Mouse (Mus musculus): Measurements from ENCODE around the gene Aig1.

DNA sequence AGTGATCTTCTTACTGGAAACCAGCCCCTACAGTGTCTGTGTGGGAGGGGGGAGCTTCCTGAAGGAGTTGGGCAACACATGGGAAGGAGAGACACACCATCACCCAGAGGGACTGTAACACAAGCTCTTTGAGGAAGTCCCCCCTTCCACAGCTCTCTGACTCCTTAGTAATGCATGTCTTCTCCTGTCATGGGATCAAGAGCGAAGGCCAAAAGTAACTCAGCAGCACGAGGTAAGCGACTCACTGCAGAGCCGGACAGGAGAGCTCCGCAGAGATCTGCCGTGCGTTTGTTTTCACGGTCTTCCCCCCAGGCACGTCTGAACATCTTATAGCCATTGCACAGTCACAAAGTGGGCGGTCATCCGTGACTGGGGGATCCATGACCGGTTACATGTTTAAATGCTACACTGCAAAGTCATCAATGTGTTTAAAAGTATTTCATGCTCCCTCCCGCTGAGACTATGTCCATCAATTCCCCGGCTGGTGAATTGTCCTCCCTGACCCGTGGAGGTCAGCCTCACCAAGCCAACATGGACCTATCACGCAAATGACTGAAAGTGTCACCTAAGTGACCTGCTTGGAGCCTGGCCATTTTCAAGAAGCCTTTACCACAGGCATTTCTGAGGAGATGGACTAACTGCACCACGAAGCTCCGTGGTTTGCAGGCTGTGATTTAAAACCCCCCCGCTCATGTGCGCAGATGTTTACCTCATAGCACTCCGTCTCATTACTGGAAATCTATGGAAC is 30.9 kb downstream of the Aig1 start:
- TF ChIP-seq GATA1 (IDR thresholded peaks at IDR 0.05; ENCODE audit: low read depth, low read length) (no peak), CTCF (IDR thresholded peaks at IDR 0.05 in 2 of 3, conservative IDR thresholded peaks at IDR 0.05 in 1 of 3; ENCODE audit: control insufficient read depth in 1 of 3, insufficient read depth in 1 of 3, low read depth in 2 of 3, low read length in 3 of 3, poor library complexity in 1 of 3, severe bottlenecking in 1 of 3) (no peak), BHLHE40 (IDR thresholded peaks at IDR 0.05; ENCODE audit: borderline replicate concordance, low read depth, low read length) (no peak), UBTF (IDR thresholded peaks at IDR 0.05; ENCODE audit: borderline replicate concordance, insufficient read depth, low read depth, low read length) (no peak), TCF12 (IDR thresholded peaks at IDR 0.05; ENCODE audit: low read depth, low read length) (no peak), EP300 (IDR thresholded peaks at IDR 0.05; ENCODE audit: low read depth in 1 of 2, low read length in 2 of 2) (no peak), TAL1 (IDR thresholded peaks at IDR 0.05; ENCODE audit: low read length) (no peak), CHD1 (IDR thresholded peaks at IDR 0.05; ENCODE audit: low read depth, low read length) (no peak), POLR2A (IDR thresholded peaks at IDR 0.05; ENCODE audit: control insufficient read depth in 1 of 2, insufficient read depth in 1 of 2, low read depth in 1 of 2, low read length in 2 of 2, poor library complexity in 1 of 2) (no peak), MAFK (IDR thresholded peaks at IDR 0.05; ENCODE audit: borderline replicate concordance, low read depth, low read length) (no peak), KAT2A (conservative IDR thresholded peaks at IDR 0.05; ENCODE audit: low read depth, low read length) (no peak)
